Mouse (Mus musculus) midbrain, postnatal 0 days (tissue): ENCODE results near the gene Tsen54. TPM values are rescaled to one million over a fixed set of nuclear protein-coding genes. Genes with fewer than 3 reads are reported as not detected.

ENCODE experiments used
- ATAC-seq: fragments of 200-750 bp; cut with Nextera tagmentation; 2 replicates; pipeline ENCODE4 v1.8.0; 2017; ENCODE audit warnings: moderate number of reproducible peaks, mild to moderate bottlenecking, moderate TSS enrichment, moderate library complexity; ENCODE audit not compliant: low FRiP score
- DNase-seq: peaks from one replicate; pipeline ENCODE4 v3.0.0-alpha.2; 2015; ENCODE audit warnings: low spot score
- H3K27ac ChIP-seq: fragments of 300-500 bp; sonication (generic); 2 replicates; pipeline ENCODE4 v1.5.1; 2014; ENCODE audit warnings: low read depth, mild to moderate bottlenecking, low read length, mixed read lengths
- H3K27me3 ChIP-seq: fragments of 300-500 bp; sonication (generic); 2 replicates; pipeline ENCODE4 v1.6.1; 2014; ENCODE audit warnings: low read length, control low read depth, mixed read lengths; ENCODE audit not compliant: insufficient read depth
- H3K36me3 ChIP-seq: fragments of 300-500 bp; sonication (generic); 2 replicates; pipeline ENCODE4 v1.6.1; 2014; ENCODE audit warnings: low read length, control low read depth, mixed read lengths; ENCODE audit not compliant: insufficient read depth
- H3K4me1 ChIP-seq: fragments of 300-500 bp; sonication (generic); 2 replicates; pipeline ENCODE4 v1.6.1; 2014; ENCODE audit warnings: mild to moderate bottlenecking, control low read depth, antibody characterized with exemption, low read length, mixed read lengths; ENCODE audit not compliant: insufficient read depth
- H3K4me2 ChIP-seq: fragments of 300-500 bp; sonication (generic); 2 replicates; pipeline ENCODE4 v1.6.1; 2014; ENCODE audit warnings: low read depth, mild to moderate bottlenecking, low read length, mixed read lengths; ENCODE audit not compliant: poor library complexity, severe bottlenecking
- H3K4me3 ChIP-seq: fragments of 300-500 bp; sonication (generic); 2 replicates; pipeline ENCODE4 v1.5.1; 2014; ENCODE audit warnings: low read depth, mild to moderate bottlenecking, low read length, moderate library complexity
- H3K9ac ChIP-seq: fragments of 300-500 bp; sonication (generic); replicated peaks from 2 replicates; pipeline ENCODE4 v1.6.1; 2014; ENCODE audit warnings: mild to moderate bottlenecking, low read length, moderate library complexity, mixed read lengths; ENCODE audit not compliant: poor library complexity, severe bottlenecking
- H3K9me3 ChIP-seq: fragments of 300-500 bp; sonication (generic); 2 replicates; pipeline ENCODE4 v1.6.1; 2016; ENCODE audit warnings: low read length, control low read depth
- CTCF ChIP-seq: IDR thresholded peaks from 2 replicates; pipeline ENCODE4 v1.5.1; 2016; ENCODE audit warnings: antibody characterized with exemption, mild to moderate bottlenecking
- WGBS: fragments of 180-500 bp; shearing (Covaris S2); extraction: QIAGEN DNeasy Blood & Tissue Kit; methylation state at CpG from one replicate; pipeline ENCODE4 v1.1.7; 2014; 5-methylcytosine and 5-hydroxymethylcytosine counted together
- microRNA-seq: library from miRNA; unstranded; fragments of <30 nt; microRNA quantifications from one replicate; pipeline ENCODE4, GENCODE M21; 2016; ENCODE audit warnings: borderline number of aligned reads
- polyA plus RNA-seq: library from polyadenylated mRNA; unstranded; fragments of >200 nt; fragmentation: Nextera tagmentation; extraction: Ambion mirVana; gene quantifications from 2 replicates; pipeline ENCODE4 v1.2.1, GENCODE M21; 2015
- total RNA-seq: library from RNA; depleted of rRNA; stranded (reverse); fragments of >200 nt; gene quantifications from 2 replicates; pipeline ENCODE4 v1.2.3, GENCODE M21; 2014; rRNA removed

Gene Tsen54
- total and polyA plus RNA-seq, 2 experiments from 2014 or later, result 15.5 to 27.7 TPM

DNA sequence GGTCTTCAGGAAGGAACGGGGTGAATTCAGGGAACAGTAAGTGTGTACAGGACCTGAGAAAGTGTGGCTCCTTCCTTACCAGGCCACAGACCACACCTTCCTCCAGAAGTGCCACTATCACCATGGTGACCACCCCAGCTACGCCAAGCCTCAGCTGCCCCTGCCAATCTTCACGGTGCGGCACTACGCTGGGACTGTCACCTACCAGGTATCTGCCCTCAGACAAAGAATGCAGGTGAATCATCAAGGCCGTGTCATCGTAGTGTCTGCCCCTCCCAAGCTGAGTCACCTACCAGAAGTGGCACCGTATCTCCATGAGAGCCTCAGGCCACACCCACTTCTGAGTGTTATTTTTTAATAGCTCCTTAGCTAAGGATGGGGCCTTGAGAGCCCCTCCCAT lies 54.9 kb downstream of the Tsen54 start:
- DNase-seq (no peak), ATAC-seq (no peak)
- Histone ChIP-seq H3K9ac (no peak overlapping the region), H3K4me3 (no peak overlapping the region), H3K4me1 (no peaks in the 10 kb centered on the region), H3K36me3 (no peaks in the 10 kb centered on the region), H3K27me3 (no peaks in the 10 kb centered on the region), H3K4me2 (no peak overlapping the region), H3K27ac (no peak overlapping the region), H3K9me3 (no peaks in the 10 kb centered on the region)
- TF ChIP-seq CTCF, result no peak
- WGBS, result 85% methylated on average over 8 of the region's 8 CpGs

DNA sequence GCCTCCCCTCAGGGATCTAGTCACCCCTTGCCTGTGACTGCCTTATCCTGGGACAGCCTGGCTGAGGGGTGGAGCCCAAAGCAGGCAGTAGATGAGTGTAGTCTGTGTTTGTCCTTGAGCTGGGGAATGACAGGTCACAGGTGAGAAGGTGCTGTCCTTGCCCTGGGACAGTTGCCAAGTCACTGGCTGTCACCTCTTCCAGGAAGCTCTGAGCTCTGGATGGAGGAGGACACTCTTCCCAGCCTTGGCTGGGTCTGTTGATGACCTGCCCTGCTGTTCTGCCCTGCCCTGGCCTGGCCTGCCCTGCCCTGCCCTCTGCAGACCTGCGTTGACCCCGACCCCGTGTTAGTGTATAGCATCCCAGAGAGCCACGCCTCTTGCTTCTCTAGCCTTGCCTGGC lies 57.9 kb downstream of the Tsen54 start:
- TF ChIP-seq CTCF, result no peak
- Histone ChIP-seq H3K4me3 (no peak overlapping the region), H3K27ac (no peak overlapping the region), H3K4me1 (no peaks in the 10 kb centered on the region), H3K9me3 (no peaks in the 10 kb centered on the region), H3K4me2 (no peak overlapping the region), H3K36me3 (no peaks in the 10 kb centered on the region), H3K9ac (no peak overlapping the region), H3K27me3 (no peaks in the 10 kb centered on the region)
- ATAC-seq (no peak), DNase-seq (no peak)
- 80% methylated on average over 4 of the region's 4 CpGs for WGBS

Small RNAs within 50 kb of the gene (microRNA-seq; reads per million reads assigned to microRNA genes)
- gene Mir5621, result not detected

Other genes starting within 250 kb of the Tsen54 start
- gene Mrps7, start 210.8 kb upstream of the Tsen54 start, total RNA-seq, result 37.9 and 39.6 TPM in 2 replicates
- gene Mrps7, start 210.8 kb upstream of the Tsen54 start, polyA plus RNA-seq, result 77.8 and 81.8 TPM in 2 replicates
- gene Gga3, start 210.7 kb upstream of the Tsen54 start, total RNA-seq, result 34.5 and 42.3 TPM in 2 replicates
- gene Gga3, start 210.7 kb upstream of the Tsen54 start, polyA plus RNA-seq, result 20.5 and 22.6 TPM in 2 replicates
- 13.6 and 13.7 TPM in 2 replicates for gene Mif4gd, start 201.8 kb upstream of the Tsen54 start, total RNA-seq
- gene Mif4gd, start 201.8 kb upstream of the Tsen54 start, polyA plus RNA-seq, result 15.7 and 17.7 TPM in 2 replicates
- gene Slc25a19, start 186.4 kb upstream of the Tsen54 start, total RNA-seq, result 33.7 and 35.7 TPM in 2 replicates
- gene Slc25a19, start 186.4 kb upstream of the Tsen54 start, polyA plus RNA-seq, result 44.9 and 49.6 TPM in 2 replicates
- 85.8 and 87.0 TPM in 2 replicates for gene Grb2, start 106.1 kb upstream of the Tsen54 start, total RNA-seq
- gene Grb2, start 106.1 kb upstream of the Tsen54 start, polyA plus RNA-seq, result 153 and 158 TPM in 2 replicates
- gene Tmem94, start 49.3 kb upstream of the Tsen54 start, total RNA-seq, result 26.5 and 32.7 TPM in 2 replicates
- 14.6 and 15.9 TPM in 2 replicates for gene Tmem94, start 49.3 kb upstream of the Tsen54 start, polyA plus RNA-seq
- 18.5 and 27.9 TPM in 2 replicates for gene Caskin2, start 1.1 kb upstream of the Tsen54 start, total RNA-seq
- 7.2 and 8.3 TPM in 2 replicates for gene Caskin2, start 1.1 kb upstream of the Tsen54 start, polyA plus RNA-seq
- gene Llgl2, start 9.3 kb downstream of the Tsen54 start, total RNA-seq, result 0.99 and 1.0 TPM in 2 replicates
- 0.51 and 0.81 TPM in 2 replicates for gene Llgl2, start 9.3 kb downstream of the Tsen54 start, polyA plus RNA-seq
- gene Myo15b, start 43.7 kb downstream of the Tsen54 start, total RNA-seq, result not detected in 2 replicates
- 0.09 and 0.29 TPM in 2 replicates for gene Myo15b, start 43.7 kb downstream of the Tsen54 start, polyA plus RNA-seq
- gene Smim5, start 85.2 kb downstream of the Tsen54 start, total RNA-seq, result not detected in 2 replicates
- gene Smim5, start 85.2 kb downstream of the Tsen54 start, polyA plus RNA-seq, result 1.3 and 1.5 TPM in 2 replicates
- not detected in 2 replicates for gene Smim6, start 97.3 kb downstream of the Tsen54 start, total RNA-seq
- 0.26 TPM in 1 of 2 replicates, not detected in the other for gene Smim6, start 97.3 kb downstream of the Tsen54 start, polyA plus RNA-seq
- gene Sap30bp, start 118.6 kb downstream of the Tsen54 start, total RNA-seq, result 44.3 and 46.4 TPM in 2 replicates
- gene Sap30bp, start 118.6 kb downstream of the Tsen54 start, polyA plus RNA-seq, result 43.3 and 54.3 TPM in 2 replicates
- 18.9 and 20.4 TPM in 2 replicates for gene Recql5, start 118.8 kb downstream of the Tsen54 start, total RNA-seq
- gene Recql5, start 118.8 kb downstream of the Tsen54 start, polyA plus RNA-seq, result 8.0 and 10.5 TPM in 2 replicates
- 2.2 and 3.0 TPM in 2 replicates for gene Itgb4, start 160.0 kb downstream of the Tsen54 start, total RNA-seq
- 1.0 and 1.2 TPM in 2 replicates for gene Itgb4, start 160.0 kb downstream of the Tsen54 start, polyA plus RNA-seq
- 36.3 and 44.0 TPM in 2 replicates for gene Galk1, start 198.0 kb downstream of the Tsen54 start, total RNA-seq
- gene Galk1, start 198.0 kb downstream of the Tsen54 start, polyA plus RNA-seq, result 47.7 and 49.5 TPM in 2 replicates
- gene H3f3b, start 213.2 kb downstream of the Tsen54 start, total RNA-seq, result 568 and 792 TPM in 2 replicates
- gene H3f3b, start 213.2 kb downstream of the Tsen54 start, polyA plus RNA-seq, result 2,143 and 2,254 TPM in 2 replicates
- 45.2 and 55.1 TPM in 2 replicates for gene Unk, start 215.6 kb downstream of the Tsen54 start, total RNA-seq
- 25.5 and 26.7 TPM in 2 replicates for gene Unk, start 215.6 kb downstream of the Tsen54 start, polyA plus RNA-seq